Mouse (Mus musculus) heart, adult 2 months (tissue): ENCODE measurements around the gene Cacnb1.

Experiments
- CTCF ChIP-seq: fragments of 200-600 bp; IDR thresholded peaks from 2 replicates; pipeline ENCODE4 v1.8.1; 2022; ENCODE audit warnings: antibody characterized with exemption, mild to moderate bottlenecking, moderate library complexity
- EP300 ChIP-seq: fragments of 200-500 bp; IDR thresholded peaks from 2 replicates; pipeline ENCODE4 v1.6.1; 2011; ENCODE audit warnings: low read depth, low read length, control low read depth; ENCODE audit not compliant: insufficient read depth
- POLR2A ChIP-seq: fragments of 200-500 bp; IDR thresholded peaks from 2 replicates; pipeline ENCODE4 v1.6.1; 2011; ENCODE audit warnings: mild to moderate bottlenecking, low read depth, low read length, control low read depth; ENCODE audit not compliant: insufficient read depth

- TF ChIP-seq CTCF: no peak
- no peak for TF ChIP-seq POLR2A
- no peak for TF ChIP-seq EP300
These were observed 11.2 kb upstream of the Cacnb1 start for GRCm38 (mm10) chr11:98034061-98034460.
